Mouse (Mus musculus): ENCODE data around the gene U2af1.
"Not testable (repeated sequence)": the region's sequence is repeated elsewhere in the genome, so short reads cannot be mapped to it uniquely, and the experiment has no call there.

Gene U2af1

DNA sequence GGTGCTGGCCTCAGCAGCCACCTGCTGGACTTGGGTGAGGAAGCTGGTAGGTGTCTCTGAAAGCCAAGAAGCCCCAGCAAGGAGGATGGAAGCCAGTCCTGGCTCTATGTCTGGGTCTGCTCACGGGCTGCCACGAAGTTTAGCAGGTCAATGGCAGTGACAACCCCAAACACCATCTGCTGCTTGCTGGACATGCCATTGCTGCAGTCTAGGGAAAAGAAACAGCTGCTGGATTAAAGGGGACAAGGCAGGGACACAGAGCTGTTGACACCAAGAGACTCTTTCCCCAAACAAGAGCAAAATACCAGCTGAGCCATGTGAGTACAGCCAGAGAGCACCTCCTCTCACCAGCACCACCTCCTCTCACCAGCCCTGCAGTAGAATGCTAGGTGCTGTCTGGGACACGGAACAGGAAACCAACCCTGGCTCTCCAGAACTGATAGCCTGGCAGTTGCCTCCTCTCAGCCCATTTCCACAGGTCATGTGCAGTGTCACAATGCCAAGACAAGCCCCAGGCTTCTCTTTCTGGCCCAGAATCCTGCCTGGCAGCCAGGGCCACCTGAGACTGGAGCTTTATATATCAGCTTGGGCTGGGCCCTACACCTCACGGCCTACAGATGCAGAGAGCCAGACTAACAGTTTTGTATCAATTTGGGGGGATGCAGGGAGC is 45.5 kb downstream of the U2af1 start:
- DNase-seq (ENCODE audit: low spot score) = no peak

DNA sequence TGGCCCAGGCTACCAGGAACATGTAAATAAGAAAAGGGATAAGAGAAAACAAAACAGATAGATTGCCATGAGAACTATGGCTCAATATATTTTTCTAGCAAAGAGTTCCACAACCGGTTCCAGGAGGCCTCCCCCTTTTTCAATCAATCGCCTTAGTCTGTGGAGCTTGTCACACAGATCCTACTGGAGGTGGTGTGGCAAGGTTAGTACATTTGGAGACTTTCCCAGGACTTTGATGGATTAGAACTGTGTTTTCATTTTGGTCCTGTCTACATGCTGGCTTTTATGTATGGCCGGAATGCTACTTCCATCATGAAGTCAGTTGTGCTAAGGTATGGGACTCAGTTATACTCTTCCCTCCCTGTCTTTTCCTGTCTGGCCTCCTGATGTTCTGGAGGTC is 48.8 kb downstream of the U2af1 start:
- no peak for DNase-seq (ENCODE audit: low spot score)

DNA sequence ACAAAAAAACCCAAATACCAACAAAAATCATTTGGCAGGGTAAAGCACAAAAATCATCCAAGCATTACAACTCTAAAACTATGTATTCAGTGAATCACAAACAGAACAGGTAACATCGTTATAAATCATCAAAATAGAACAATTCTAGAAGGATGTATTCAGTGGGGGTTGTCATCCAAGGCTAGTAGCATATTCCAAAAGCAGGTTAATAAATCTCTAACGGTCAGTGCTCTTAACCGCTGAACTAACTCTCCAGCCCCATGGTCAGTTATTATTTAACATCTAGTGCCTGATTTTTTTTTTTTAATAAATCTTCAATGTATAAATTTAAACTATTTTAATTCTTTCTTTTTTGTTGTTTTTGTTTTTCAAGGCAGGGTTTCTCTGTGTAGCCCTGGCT is 49.5 kb downstream of the U2af1 start:
- DNase-seq (ENCODE audit: low spot score) = not testable (repeated sequence)

DNA sequence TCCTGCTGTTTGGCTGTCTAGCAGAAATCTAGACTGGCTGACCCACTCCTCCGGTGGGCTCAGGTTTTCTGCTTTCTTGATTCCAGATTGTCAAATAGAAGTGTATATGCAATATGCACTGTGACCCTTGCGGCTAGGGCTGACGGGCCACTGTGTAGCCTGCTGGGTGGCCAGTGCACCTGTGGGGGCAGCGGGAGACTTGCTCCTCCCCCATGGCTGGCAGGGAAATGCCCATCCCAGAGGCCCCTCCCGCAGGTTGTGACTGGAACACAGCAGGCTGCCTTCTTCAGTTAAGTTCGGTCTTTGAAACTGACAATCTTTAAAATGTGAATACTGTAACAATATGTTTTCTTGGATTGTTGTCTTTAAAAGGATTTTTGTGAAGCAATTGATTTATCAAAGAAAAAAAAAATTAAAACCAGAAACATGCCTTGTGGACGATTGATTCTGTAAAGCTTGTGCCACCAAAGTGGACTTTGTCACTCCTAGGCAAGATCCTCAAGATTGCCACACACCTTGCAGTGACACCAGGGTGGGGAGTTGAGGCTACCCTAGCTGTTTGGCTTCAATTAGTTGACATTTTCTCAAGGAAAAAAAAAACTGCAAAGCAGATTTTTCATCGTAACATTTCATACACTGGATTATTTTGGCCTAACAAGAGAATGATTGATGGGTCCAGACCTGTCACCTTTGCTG is 51.3 kb downstream of the U2af1 start:
- DNase-seq (ENCODE audit: low spot score) = no peak

- DNase-seq (ENCODE audit: low spot score) = no peak
These were observed 52.3 kb downstream of the U2af1 start for GRCm38 (mm10) chr17:31606424-31606823.

GRCm38 (mm10) chr17:31598593-31598992 is 60.1 kb downstream of the U2af1 start:
- DNase-seq (ENCODE audit: low spot score) = no peak

DNA sequence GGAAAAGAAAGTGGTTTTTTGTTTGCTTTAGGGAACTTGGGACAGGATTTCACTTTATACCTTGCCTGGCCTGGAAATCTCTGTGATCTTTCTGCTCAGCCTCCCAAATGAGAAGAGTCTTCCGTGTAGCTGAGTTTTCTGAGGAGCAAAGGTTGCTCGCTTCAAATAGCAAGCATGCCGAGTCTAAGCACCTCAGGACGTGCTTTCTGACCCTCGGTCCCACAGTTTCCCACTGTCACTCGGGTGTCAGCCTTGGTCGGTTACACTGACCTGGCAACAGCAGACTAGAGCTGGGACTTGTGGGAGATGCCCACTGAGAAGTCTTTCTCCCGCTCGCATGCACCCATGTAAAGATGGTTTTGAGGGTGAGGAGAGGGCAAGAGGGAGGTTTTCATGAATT is 60.7 kb downstream of the U2af1 start:
- no peak for DNase-seq (ENCODE audit: low spot score)

Measured in ovary, postnatal 36 days (tissue).